Mouse (Mus musculus) right cerebral cortex, postnatal 36 days (tissue): ENCODE measurements at regions not wholly inside any gene's neighbourhood (a gene's known extent, or its start where the extent isn't known, plus 50 kb on each side); places are given as distances from the start of the nearest gene placed in this dataset.

Experiments
- DNase-seq, 2 experiments: peaks; one replicate each; pipeline ENCODE4 v3.0.0; 2022; ENCODE audit warnings: low spot score in 2 of 2, mixed read lengths in 1 of 2

GRCm38 (mm10) chr13:59874137-59874931 lies 51.4 kb upstream of the Tut7 start:
- no peak for DNase-seq
